Mouse (Mus musculus) embryo, embryonic 10 days (tissue): ENCODE measurements around the gene Mapk12.

Experiments
- DNase-seq: peaks from one replicate; pipeline ENCODE4 v3.0.0-alpha.2; 2015; ENCODE audit warnings: low spot score

Mapk12 gene

GRCm38 (mm10) chr15:89138531-89138930 lies 2.0 kb downstream of the Mapk12 start:
- DNase-seq = no peak

- no peak for DNase-seq
Measured at GRCm38 (mm10) chr15:89138046-89138405, 2.5 kb downstream of the Mapk12 start.

GRCm38 (mm10) chr15:89137378-89138045 lies 3.0 kb downstream of the Mapk12 start:
- no peak for DNase-seq

DNA sequence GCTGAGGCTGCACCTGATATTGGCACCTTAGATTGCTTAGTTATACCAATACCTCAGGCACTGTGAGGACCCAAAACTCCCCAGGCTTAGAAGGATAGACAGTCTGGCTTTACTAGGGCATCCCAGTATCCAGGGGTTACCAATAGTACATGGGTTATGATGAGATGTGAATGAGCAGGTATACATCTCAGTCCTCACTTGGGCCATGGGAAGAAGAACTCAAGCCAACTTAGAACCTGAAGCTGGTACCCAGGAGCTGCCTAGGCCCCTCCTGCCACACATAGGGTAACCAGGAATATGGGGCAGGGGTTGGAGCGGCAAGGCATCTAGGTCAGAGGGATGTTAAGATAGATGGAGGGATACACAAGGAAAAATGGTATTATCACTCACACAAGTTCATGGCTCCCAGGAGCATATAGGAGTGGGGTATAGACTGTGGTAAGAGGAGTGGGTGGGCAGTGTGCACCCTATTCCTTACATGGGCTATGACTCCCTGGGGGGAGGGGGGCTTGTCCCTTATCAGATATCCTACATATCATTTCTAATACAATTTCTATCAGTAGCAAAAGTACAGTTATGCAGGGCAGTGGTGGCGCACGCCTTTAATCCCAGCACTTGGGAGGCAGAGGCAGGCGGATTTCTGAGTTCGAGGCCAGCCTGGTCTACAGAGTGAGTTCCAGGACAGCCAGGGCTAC lies 3.9 kb downstream of the Mapk12 start:
- no peak for DNase-seq

- DNase-seq = no peak
Measured at GRCm38 (mm10) chr15:89131316-89131715, 9.2 kb downstream of the Mapk12 start.

GRCm38 (mm10) chr15:89130245-89130644 lies 10.3 kb downstream of the Mapk12 start:
- no peak for DNase-seq

DNA sequence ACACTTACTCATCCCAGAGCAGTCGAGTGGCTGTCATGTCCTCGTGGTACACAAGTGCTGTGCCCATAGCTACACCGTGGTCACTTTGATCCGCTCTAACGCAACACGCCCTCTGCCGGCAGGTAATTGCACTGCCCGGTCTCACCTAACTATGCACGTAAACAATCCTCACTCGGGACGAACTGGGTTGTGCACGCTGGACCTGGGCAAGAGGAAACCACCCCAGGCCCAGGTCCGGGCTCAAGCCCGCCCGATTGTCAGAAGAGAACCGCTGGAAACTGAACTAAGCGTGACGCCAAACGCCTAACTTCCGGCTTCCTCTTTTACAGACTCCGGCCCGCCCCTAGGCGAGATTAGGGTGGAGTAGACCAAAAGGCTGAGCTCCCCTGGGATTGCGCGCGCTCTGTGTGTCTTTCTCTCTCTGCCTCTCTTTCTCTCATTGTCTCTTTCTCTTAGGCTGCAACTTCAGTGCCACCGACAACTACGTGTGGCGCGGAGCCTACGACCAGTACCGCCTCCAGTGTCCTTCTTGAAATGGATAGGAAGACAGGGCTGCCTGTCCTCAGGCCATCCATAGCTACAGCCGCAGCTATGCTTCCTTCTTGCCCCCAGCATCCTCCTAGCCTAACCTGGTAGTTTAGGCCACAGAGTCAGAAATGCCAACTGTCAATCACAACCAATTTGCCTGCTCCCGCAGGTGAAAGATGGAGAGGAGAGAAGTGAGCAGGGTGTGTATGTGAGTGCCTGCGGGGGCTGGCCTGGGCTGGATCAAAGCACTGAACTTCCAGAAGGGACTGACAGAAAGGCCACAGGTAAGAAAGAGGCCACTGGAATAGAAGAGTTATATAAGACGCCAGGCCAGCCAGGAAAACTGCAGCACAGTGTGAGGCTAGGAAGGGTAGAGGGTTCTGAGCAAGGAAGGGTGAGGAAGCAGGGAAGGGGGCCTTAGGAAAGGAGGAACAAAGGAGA lies 11.8 kb downstream of the Mapk12 start, which contains the start of gene Hdac10:
TSS of gene Hdac10 (minus strand) at position 319 of the 969 bp plus-strand sequence.
- DNase-seq = peak; percentile 94

- no peak for DNase-seq
Measured at GRCm38 (mm10) chr15:89127364-89127940, 13.1 kb downstream of the Mapk12 start.

- DNase-seq = no peak
Measured at GRCm38 (mm10) chr15:89126622-89127021, 13.9 kb downstream of the Mapk12 start.

GRCm38 (mm10) chr15:89125351-89125750 lies 15.2 kb downstream of the Mapk12 start:
- DNase-seq = no peak

DNA sequence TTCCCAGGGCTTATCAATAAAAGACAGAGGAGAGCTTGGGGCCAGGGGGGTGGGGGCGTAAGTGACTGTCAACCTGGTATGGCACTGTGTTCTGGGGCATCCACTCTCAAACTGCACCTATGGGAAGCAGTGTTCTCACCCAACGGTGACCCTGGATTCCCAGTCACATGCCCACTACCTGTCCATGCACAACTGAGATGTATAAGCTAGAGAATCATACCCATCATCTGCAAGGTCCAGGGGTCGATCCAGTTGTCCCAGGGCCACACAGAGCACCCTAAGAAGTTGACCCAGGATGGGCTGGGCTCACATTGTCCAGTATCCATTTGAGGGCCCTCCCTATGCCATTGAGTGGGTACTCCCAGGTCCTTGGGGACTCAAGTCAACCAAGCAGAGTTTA lies 16.2 kb downstream of the Mapk12 start:
- DNase-seq = no peak

- peak; percentile 54 for DNase-seq
Measured at GRCm38 (mm10) chr15:89123595-89123994, 16.9 kb downstream of the Mapk12 start.

- DNase-seq = peak; percentile 98
Measured at GRCm38 (mm10) chr15:89122649-89123366, 17.7 kb downstream of the Mapk12 start, which contains the start of gene Tubgcp6. TSS of gene Tubgcp6 (minus strand) at chr15:89123112.

DNA sequence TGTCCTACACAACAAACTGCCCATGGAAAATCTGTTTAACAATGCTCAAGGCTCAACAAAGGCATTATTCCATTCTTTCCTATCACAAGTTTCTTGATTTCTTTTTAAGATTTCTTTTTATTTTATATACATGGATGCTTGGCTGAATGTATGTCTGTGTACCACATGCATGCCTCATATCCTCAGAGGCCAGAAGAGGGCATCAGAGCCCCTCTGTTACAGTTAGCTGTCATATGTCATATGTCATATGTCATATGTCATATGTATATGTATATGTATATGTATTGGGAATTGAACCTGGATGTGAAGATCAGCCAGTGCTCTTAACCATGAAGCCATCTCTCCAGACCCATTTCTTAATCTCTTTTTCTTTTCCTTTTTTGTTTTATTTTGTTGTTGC lies 22.5 kb downstream of the Mapk12 start:
- no peak for DNase-seq

- no peak for DNase-seq
Measured at GRCm38 (mm10) chr15:89110147-89110546, 30.4 kb downstream of the Mapk12 start.

- no peak for DNase-seq
Measured at GRCm38 (mm10) chr15:89106976-89107375, 33.5 kb downstream of the Mapk12 start.

GRCm38 (mm10) chr15:89106073-89106472 lies 34.4 kb downstream of the Mapk12 start:
- DNase-seq = no peak

- no peak for DNase-seq
Measured at GRCm38 (mm10) chr15:89104425-89104824, 36.1 kb downstream of the Mapk12 start.

DNA sequence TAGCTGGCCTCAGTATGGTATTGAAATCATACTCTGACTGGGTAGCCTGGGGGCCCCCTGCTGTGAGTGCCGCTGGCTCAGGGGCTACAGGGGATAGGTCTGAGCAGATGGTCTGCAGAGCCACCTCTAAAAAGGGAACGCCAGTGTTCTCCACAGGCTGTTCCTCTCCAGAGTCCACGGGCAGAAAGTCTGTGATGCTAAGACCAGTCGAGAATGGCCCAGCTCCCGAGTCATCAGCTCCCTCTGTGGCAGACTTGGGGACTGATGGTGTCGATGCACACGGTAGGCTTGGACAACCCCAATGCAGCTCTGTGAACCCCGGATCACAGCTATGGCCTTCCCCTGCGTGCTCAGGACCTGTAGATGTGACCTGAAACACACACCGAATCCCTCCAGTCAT lies 36.6 kb downstream of the Mapk12 start:
- no peak for DNase-seq

- peak; percentile 22 for DNase-seq
Measured at GRCm38 (mm10) chr15:89102646-89103045, 37.9 kb downstream of the Mapk12 start.

- no peak for DNase-seq
Measured at GRCm38 (mm10) chr15:89100823-89101222, 39.7 kb downstream of the Mapk12 start.
